Comparison of ENCODE assay signal across 8 mouse cellular contexts in genomic region chr3:20985682-20986376, GRCm38 (mm10).
DNase-seq lines count a peak whose midpoint lies in the region; ATAC-seq and TF ChIP-seq lines count a peak whose summit lies in the region.
"Had no signal": no experiment of that assay in that cellular context is flagged by ENCODE, and none has a peak within 500 bp of the region (broad histone marks: within the 10 kb centered on the region; RNA-seq: fewer than 3 reads in every experiment).

No protein-coding gene starts in this region.

- H3K9me3 ChIP-seq in forebrain, embryonic 13.5 days (replicated peaks): no peaks in the 10 kb centered on the region
- H3K9me3 ChIP-seq: heart, embryonic 15.5 days had no signal

- 22% methylated on average over 4 of the region's 4 CpGs for WGBS in forebrain, embryonic 13.5 days
- 18% methylated on average over 4 of the region's 4 CpGs for WGBS in olfactory bulb, adult 2 months

- no peak overlapping the region for H3K9ac ChIP-seq in forebrain, embryonic 13.5 days
- H3K9ac ChIP-seq: heart, embryonic 15.5 days had no signal

- ATAC-seq in forebrain, embryonic 13.5 days: peak; percentile 85

- no peaks in the 10 kb centered on the region for H3K27me3 ChIP-seq in forebrain, embryonic 13.5 days
- H3K27me3 ChIP-seq: heart, embryonic 15.5 days had no signal

- TF ChIP-seq CTCF in olfactory bulb, adult 2 months (IDR thresholded peaks at IDR 0.05; ENCODE audit: insufficient read depth, low read depth, low read length): no peak

- H3K4me1 ChIP-seq in forebrain, embryonic 13.5 days: peaks cover 33% of the 10 kb centered on the region
- peaks cover 2% of the 10 kb centered on the region; the same call in 1 of the 2 replicates for H3K4me1 ChIP-seq in olfactory bulb, adult 2 months (ENCODE audit: control insufficient read depth, insufficient read depth, low read length)

- TF ChIP-seq POLR2A in olfactory bulb, adult 2 months (IDR thresholded peaks at IDR 0.05; ENCODE audit: insufficient read depth, low read depth, low read length): no peak

- H3K36me3 ChIP-seq in forebrain, embryonic 13.5 days (ENCODE audit: poor library complexity, severe bottlenecking): no peaks in the 10 kb centered on the region
- H3K36me3 ChIP-seq: heart, embryonic 15.5 days had no signal

- DNase-seq in right cerebral cortex, adult 18-20 months: peak; percentile 26
- DNase-seq in right cerebral cortex, postnatal 36 days (ENCODE audit: low spot score in 2 of 2): no peak
- DNase-seq in layer of hippocampus, adult 9-11 months: peak; percentile 30
- no peak for DNase-seq in heart, adult 9 months (ENCODE audit: low spot score in 2 of 2)
- DNase-seq in thymus, adult 18-20 months: no peak

- peak overlapping the region; percentile 77 for H3K27ac ChIP-seq in forebrain, embryonic 13.5 days
- peak overlapping the region; percentile 33 for H3K27ac ChIP-seq in olfactory bulb, adult 2 months (ENCODE audit: insufficient read depth, low read depth, low read length)
- H3K27ac ChIP-seq: heart, embryonic 15.5 days had no signal

- H3K4me2 ChIP-seq in forebrain, embryonic 13.5 days: peak overlapping the region; percentile 27
- H3K4me2 ChIP-seq: heart, embryonic 15.5 days had no signal

- no peak overlapping the region for H3K4me3 ChIP-seq in forebrain, embryonic 13.5 days
- no peak overlapping the region for H3K4me3 ChIP-seq in olfactory bulb, adult 2 months (ENCODE audit: insufficient read depth, low read depth, low read length)
- H3K4me3 ChIP-seq: heart, embryonic 15.5 days had no signal

Comparison
In these comparisons a context has a peak if more than half of its experiments do, and no peak if none do; other contexts are left out.
1. DNase-seq: peak in right cerebral cortex, adult 18-20 months (single experiment) and layer of hippocampus, adult 9-11 months (single experiment); none in right cerebral cortex, postnatal 36 days (0 of 2), heart, adult 9 months (0 of 2) and thymus, adult 18-20 months (0 of 2).